Mouse (Mus musculus) intestine, embryonic 14.5 days (tissue): ENCODE measurements around the gene Iqgap1. TPM values are rescaled to one million over a fixed set of nuclear protein-coding genes. Genes with fewer than 3 reads are reported as not detected.
"Not testable (repeated sequence)": the region's sequence is repeated elsewhere in the genome, so short reads cannot be mapped to it uniquely, and the experiment has no call there.

Source experiments
- ATAC-seq: fragments of 200-750 bp; cut with Nextera tagmentation; replicated peaks from 2 replicates; pipeline ENCODE4 v1.8.0; 2017; ENCODE audit warnings: low read depth, moderate number of reproducible peaks, moderate TSS enrichment, moderate library complexity; ENCODE audit not compliant: low FRiP score, low TSS enrichment
- DNase-seq: peaks from one replicate; pipeline ENCODE4 v3.0.0-alpha.2; 2018; ENCODE audit warnings: low spot score
- H3K27ac ChIP-seq: fragments of 300-500 bp; sonication (generic); 2 replicates; pipeline ENCODE4 v1.5.1; 2014; ENCODE audit warnings: low read depth, mild to moderate bottlenecking, control low read depth
- H3K27me3 ChIP-seq: fragments of 300-500 bp; sonication (generic); replicated peaks from 2 replicates; pipeline ENCODE4 v1.6.1; 2014; ENCODE audit warnings: low read length, control low read depth; ENCODE audit not compliant: control insufficient read depth, insufficient read depth
- H3K36me3 ChIP-seq: fragments of 300-500 bp; sonication (generic); 2 replicates; pipeline ENCODE4 v1.6.1; 2014; ENCODE audit warnings: low read length, control low read depth; ENCODE audit not compliant: control insufficient read depth, insufficient read depth
- H3K4me1 ChIP-seq: fragments of 300-500 bp; sonication (generic); replicated peaks from 2 replicates; pipeline ENCODE4 v1.6.1; 2014; ENCODE audit warnings: low read length, control low read depth, mixed read lengths; ENCODE audit not compliant: control insufficient read depth, insufficient read depth
- H3K4me2 ChIP-seq: fragments of 300-500 bp; sonication (generic); 2 replicates; pipeline ENCODE4 v1.6.1; 2014; ENCODE audit warnings: low read length
- H3K4me3 ChIP-seq: fragments of 300-500 bp; sonication (generic); 2 replicates; pipeline ENCODE4 v1.5.1; 2014; ENCODE audit warnings: low read depth, low read length, control low read depth, mixed read lengths
- H3K9ac ChIP-seq: fragments of 300-500 bp; sonication (generic); 2 replicates; pipeline ENCODE4 v1.6.1; 2014; ENCODE audit warnings: mild to moderate bottlenecking, low read length
- H3K9me3 ChIP-seq: fragments of 300-500 bp; sonication (generic); 2 replicates; pipeline ENCODE4 v1.6.1; 2016; ENCODE audit warnings: low read length, control low read depth; ENCODE audit not compliant: control insufficient read depth
- WGBS: fragments of 180-500 bp; shearing (Covaris S2); extraction: QIAGEN DNeasy Blood & Tissue Kit; methylation state at CpG from one replicate; pipeline ENCODE4 v1.1.7; 2014; 5-methylcytosine and 5-hydroxymethylcytosine counted together
- polyA plus RNA-seq: library from polyadenylated mRNA; unstranded; fragments of >200 nt; fragmentation: Nextera tagmentation; extraction: Ambion mirVana; gene quantifications from 2 replicates; pipeline ENCODE4 v1.2.1, GENCODE M21; 2014

The Iqgap1 gene
- polyA plus RNA-seq, 1 experiment from 2014 or later = 81.7 TPM

DNA sequence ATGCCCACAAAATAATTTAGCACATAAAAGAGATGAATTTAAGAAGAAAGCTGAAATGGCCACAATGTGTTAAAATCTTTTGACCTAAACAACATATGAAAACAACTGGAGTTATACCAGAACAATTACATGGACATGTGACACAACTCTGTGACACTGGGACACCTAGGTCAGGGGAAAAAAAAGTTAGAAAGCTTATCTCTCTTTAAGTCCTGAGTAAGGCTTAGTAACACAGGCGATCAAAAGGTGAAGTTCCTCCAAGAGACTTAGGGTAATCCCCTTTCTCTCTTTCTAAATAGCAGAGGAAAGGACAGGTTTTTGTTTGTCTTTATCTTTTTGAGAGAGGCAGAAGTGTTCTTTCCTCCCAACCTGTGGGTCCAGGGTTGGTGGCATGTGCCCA is 14.5 kb upstream of the Iqgap1 start:
- Histone ChIP-seq H3K9ac (no peak overlapping the region), H3K36me3 (no peaks in the 10 kb centered on the region), H3K4me1 (peaks cover 7% of the 10 kb centered on the region), H3K9me3 (no peaks in the 10 kb centered on the region), H3K4me3 (no peak overlapping the region), H3K27ac (no peak overlapping the region), H3K27me3 (no peaks in the 10 kb centered on the region), H3K4me2 (no peak overlapping the region)
- DNase-seq (no peak), ATAC-seq (no peak)
- 39% methylated on average over 1 of the region's 1 CpGs for WGBS

DNA sequence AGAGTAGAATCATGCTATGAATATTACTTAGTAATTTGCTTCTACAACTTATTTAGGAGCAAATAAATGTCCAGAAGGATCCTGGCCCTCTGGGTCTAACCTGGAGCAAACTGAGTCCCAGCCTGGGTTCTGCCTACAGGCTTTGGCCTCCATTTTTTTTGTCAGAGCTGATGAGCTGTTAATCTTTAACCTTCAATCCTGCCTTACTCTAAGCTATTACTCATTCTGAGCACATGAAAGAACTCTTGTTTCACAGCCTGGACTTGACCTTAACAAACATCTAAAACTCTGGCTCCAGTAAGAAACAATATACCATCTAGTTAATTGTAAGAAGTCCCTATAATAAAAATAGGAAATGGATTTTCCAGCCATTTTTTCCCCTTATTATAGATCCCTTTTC is 14.0 kb upstream of the Iqgap1 start:
- no peaks in the 10 kb centered on the region for H3K27me3 ChIP-seq
- H3K36me3 ChIP-seq = no peaks in the 10 kb centered on the region
- peaks cover 7% of the 10 kb centered on the region for H3K4me1 ChIP-seq
- no peaks in the 10 kb centered on the region for H3K9me3 ChIP-seq
- 0 out of 2 replicates have a peak, but pooled peaks have one; percentile 23 for ATAC-seq
- no peak for DNase-seq
- H3K4me3 ChIP-seq = no peak overlapping the region
- no peak overlapping the region for H3K4me2 ChIP-seq
- H3K9ac ChIP-seq = no peak overlapping the region
- no peak overlapping the region for H3K27ac ChIP-seq

DNA sequence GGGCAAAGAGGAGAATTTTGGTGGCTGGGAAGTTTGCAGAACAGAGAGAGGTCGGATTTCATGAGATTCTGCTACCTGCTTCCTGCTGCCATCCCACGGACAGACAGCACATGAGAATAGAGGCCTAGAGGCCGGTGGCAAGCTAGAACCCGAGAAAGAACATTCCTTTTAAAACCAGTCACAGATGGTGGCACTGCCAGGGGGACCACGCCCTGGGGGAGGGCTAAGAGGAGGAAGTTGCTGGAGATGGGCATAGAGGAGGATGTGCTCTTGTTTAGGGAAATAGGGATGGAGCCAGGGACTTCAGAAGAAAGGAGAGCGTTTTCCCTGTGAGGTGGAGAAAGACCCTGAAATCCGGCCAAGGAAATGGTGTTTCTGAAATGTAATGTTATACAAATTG is 12.5 kb upstream of the Iqgap1 start:
- 55% methylated on average over 7 of the region's 7 CpGs for WGBS
- Histone ChIP-seq H3K9ac (no peak overlapping the region), H3K36me3 (no peaks in the 10 kb centered on the region), H3K27me3 (no peaks in the 10 kb centered on the region), H3K4me3 (no peak overlapping the region), H3K9me3 (no peaks in the 10 kb centered on the region), H3K27ac (no peak overlapping the region), H3K4me2 (no peak overlapping the region), H3K4me1 (peaks cover 7% of the 10 kb centered on the region)
- no peak for ATAC-seq
- DNase-seq = no peak

DNA sequence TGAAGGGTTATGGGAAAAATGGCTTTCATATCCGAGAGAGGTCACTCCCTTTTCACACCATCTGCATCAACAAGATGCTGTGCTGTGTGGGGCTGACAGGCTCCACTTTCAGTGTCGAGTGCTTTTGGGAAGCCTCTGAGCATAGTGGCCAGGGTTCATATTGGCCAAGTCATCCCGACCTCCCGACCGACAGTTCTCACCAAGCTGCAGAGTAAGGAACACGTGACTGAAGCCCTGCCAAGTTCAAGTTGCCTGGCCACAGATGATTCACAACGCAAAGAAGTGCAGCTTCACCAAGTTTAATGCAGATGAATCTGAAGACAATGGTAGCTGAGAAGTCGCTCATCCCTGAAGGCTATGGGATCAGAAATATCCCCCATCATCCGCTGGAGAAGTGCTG is 12.0 kb upstream of the Iqgap1 start:
- H3K27ac ChIP-seq = no peak overlapping the region
- no peak overlapping the region for H3K4me2 ChIP-seq
- DNase-seq (no peak), ATAC-seq (no peak)
- WGBS = 54% methylated on average over 9 of the region's 9 CpGs
- no peak overlapping the region for H3K9ac ChIP-seq
- no peaks in the 10 kb centered on the region for H3K36me3 ChIP-seq
- no peaks in the 10 kb centered on the region for H3K27me3 ChIP-seq
- H3K9me3 ChIP-seq = no peaks in the 10 kb centered on the region
- peaks cover 7% of the 10 kb centered on the region for H3K4me1 ChIP-seq
- no peak overlapping the region for H3K4me3 ChIP-seq

DNA sequence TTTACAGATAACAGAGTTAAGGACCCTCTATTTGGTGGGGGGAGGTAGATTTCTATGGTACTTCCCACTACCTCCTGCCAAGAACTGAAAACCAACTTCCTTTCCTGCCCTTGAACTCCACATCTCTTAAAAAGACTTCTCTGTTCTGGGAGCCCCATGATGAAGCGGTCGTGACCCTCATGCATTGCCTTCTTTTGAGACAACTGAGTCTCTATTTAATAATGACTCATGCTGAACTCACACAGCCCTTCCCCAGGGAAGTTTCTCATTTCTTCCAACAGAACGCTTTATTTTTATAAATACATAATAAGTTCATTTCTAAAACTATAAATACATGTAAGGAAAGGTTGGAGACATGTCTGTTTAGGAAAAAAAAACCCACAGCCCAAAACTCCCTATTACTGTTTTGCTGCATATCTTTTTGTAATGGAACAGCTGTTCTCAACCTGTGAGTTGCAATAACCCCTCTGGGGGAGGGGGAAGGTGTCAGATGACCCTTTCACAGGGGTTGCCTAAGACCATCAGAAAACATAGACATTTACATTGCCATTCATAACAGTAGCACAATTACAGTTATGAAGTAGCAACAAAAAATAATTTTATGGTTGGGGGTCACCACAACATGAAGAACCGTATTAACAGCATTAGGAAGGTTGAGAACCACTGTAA is 10.3 kb upstream of the Iqgap1 start:
- H3K36me3 ChIP-seq = no peaks in the 10 kb centered on the region
- WGBS = 62% methylated on average over 4 of the region's 4 CpGs
- no peak for DNase-seq
- H3K9ac ChIP-seq = no peak overlapping the region
- peaks cover 7% of the 10 kb centered on the region for H3K4me1 ChIP-seq
- no peaks in the 10 kb centered on the region for H3K27me3 ChIP-seq
- no peak overlapping the region for H3K4me2 ChIP-seq
- no peak overlapping the region for H3K4me3 ChIP-seq
- no peak for ATAC-seq
- no peak overlapping the region for H3K27ac ChIP-seq
- H3K9me3 ChIP-seq = no peaks in the 10 kb centered on the region

DNA sequence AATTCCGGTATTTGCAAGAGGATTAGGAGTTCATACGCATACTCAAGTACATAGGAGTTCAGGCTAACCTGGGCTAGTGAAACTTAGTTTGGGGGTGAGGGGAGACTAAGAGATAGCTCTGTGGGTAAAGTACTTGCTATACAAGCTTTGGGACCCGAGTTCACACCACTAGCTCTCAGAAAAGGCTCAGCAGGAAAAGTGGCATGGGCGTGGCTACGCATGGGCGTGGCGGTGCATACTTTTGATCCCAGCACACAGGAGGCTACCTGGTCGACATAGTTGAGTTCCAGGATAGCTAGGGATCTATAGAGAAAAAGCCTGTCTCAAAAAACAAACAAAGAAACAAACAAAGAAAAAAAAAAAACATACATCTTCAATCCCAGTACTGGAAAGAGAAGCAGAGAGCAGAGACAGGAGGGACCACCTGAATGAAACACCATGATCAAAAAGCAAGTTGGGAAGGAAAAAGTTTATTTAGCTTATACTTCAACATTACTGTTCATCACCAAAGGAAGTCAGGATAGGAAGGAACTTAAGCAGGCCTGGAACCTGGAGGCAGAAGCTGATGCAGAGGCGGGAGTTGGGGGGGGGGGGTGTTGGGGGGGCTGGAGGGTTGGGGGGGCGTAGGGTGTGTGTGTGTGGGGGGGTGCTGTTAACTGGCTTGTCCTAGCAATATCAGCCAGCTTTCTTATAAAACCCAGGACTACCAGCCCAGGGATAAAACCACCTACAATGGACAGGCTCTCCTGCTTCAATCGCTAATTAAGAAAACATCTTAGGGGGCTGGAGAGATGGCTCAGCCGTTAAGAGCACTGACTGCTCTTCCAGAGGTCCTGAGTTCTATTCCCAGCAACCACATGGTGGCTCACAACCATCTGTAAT is 8.1 kb upstream of the Iqgap1 start:
- DNase-seq = no peak
- 31% methylated on average over 12 of the region's 12 CpGs for WGBS
- Histone ChIP-seq H3K4me1 (no peaks in the 10 kb centered on the region; the same call in 1 of the 2 replicates), H3K36me3 (no peaks in the 10 kb centered on the region), H3K4me3 (no peak overlapping the region), H3K27me3 (no peaks in the 10 kb centered on the region), H3K9me3 (no peaks in the 10 kb centered on the region), H3K4me2 (no peak overlapping the region), H3K27ac (no peak overlapping the region), H3K9ac (no peak overlapping the region)
- no peak for ATAC-seq

DNA sequence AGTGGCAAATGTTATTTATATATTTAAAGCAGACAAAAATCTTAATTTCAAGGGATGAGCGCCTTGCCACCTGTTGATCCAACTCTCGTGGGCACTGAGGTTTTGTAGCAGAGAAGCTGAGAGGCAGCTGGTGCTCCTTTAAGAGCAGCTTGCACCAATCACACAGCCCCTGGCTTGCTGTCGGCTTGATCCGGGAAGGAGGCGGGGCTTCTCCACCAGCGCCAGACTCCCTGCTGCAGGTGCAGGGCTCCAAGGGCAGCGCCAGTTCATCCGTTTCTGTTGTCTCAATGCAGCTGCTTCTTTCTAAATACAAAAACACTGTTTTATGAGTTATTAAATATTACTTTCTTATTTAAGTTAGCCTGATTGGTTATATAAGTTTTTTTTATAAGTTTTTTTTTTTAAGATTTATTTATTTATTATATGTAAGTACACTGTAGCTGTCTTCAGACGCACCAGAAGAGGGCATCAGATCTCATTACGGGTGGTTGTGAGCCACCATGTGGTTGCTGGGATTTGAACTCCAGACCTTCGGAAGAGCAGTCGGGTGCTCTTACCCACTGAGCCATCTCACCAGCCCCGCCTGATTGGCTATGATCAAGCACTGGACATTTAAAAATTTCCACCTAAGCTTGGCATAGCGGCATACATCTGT is 7.3 kb upstream of the Iqgap1 start:
- not testable (repeated sequence) for H3K27me3 ChIP-seq, H3K4me1 ChIP-seq, H3K4me3 ChIP-seq, H3K36me3 ChIP-seq, H3K27ac ChIP-seq, H3K9me3 ChIP-seq, H3K9ac ChIP-seq, H3K4me2 ChIP-seq
- ATAC-seq (peak; percentile 85; the same call in 1 of the 2 replicates), DNase-seq (peak; percentile 68)
- WGBS = 12% methylated on average over 13 of the region's 14 CpGs

DNA sequence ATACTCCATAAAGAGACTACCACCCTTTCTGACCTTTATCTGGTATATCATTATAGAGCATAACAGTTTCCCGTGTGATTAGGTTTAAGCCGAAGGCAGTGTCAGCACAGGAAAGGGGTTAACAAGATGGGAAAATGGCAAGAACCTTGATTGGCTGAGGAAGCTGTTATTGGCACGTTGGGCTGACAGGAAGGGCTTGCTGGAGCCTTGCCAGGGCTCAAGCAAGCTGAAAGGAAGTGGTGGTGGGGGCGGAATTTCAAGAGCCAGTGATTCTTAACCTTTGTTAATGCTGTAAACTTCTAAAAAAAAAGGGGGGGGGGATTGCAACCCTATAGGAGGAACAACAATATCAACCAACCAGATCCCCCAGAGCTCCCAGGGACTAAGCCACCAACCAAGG is 6.4 kb upstream of the Iqgap1 start:
- Histone ChIP-seq H3K36me3 (no peaks in the 10 kb centered on the region), H3K27me3 (no peaks in the 10 kb centered on the region), H3K4me2 (no peak overlapping the region), H3K9me3 (no peaks in the 10 kb centered on the region), H3K9ac (no peak overlapping the region), H3K4me3 (no peak overlapping the region), H3K4me1 (no peaks in the 10 kb centered on the region; the same call in 1 of the 2 replicates), H3K27ac (no peak overlapping the region)
- WGBS = 34% methylated on average over 4 of the region's 4 CpGs
- ATAC-seq (no peak), DNase-seq (no peak)
